Mouse (Mus musculus): ENCODE results near the gene Rere. TPM values are rescaled to one million over a fixed set of nuclear protein-coding genes. Genes with fewer than 3 reads are reported as not detected.

The Rere gene
- total RNA-seq, 1 experiment from 2014 or later: 45.1 TPM

DNA sequence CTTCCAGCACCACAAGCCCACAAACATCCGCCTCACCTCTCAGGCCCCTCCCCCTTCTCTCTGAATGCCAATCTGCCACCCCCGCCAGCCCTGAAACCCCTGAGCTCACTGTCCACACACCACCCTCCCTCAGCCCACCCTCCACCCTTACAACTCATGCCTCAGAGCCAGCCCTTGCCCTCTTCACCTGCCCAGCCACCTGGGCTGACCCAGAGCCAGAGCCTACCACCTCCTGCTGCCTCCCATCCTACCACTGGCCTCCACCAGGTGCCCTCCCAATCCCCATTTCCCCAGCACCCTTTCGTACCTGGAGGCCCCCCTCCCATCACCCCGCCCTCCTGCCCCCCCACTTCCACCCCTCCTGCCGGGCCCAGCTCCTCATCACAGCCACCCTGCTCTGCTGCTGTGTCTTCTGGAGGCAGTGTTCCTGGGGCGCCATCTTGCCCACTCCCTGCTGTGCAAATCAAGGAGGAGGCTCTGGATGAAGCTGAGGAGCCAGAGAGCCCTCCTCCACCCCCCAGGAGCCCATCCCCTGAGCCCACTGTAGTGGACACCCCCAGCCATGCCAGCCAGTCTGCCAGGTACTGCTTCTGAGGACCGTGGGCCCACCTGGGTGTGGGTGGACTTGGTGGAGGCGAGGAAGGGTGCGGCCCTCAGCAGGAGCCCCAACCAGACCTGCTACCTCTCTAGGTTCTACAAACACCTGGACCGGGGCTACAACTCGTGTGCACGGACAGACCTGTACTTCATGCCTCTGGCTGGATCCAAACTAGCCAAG is 334.0 kb downstream of the Rere start:
- ATAC-seq (replicated peaks; ENCODE audit: low read depth, poor library complexity, severe bottlenecking): no peak

- no peak for ATAC-seq (replicated peaks; ENCODE audit: low read depth, poor library complexity, severe bottlenecking)
Measured at GRCm38 (mm10) chr4:150616029-150616420, 334.6 kb downstream of the Rere start.

DNA sequence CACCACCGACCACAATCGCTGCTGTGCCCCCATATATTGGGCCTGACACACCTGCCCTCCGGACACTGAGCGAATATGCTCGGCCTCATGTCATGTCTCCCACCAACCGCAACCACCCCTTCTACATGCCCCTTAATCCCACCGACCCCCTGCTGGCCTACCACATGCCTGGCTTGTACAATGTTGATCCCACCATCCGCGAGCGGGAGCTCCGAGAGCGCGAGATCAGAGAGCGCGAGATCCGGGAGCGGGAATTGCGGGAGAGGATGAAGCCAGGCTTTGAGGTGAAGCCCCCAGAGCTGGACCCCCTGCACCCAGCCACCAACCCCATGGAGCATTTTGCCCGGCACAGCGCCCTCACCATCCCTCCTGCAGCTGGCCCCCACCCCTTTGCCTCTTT is 335.4 kb downstream of the Rere start:
- ATAC-seq (replicated peaks; ENCODE audit: low read depth, poor library complexity, severe bottlenecking): no peak

GRCm38 (mm10) chr4:150619011-150619410 is 337.6 kb downstream of the Rere start:
- ATAC-seq (replicated peaks; ENCODE audit: low read depth, poor library complexity, severe bottlenecking): no peak

GRCm38 (mm10) chr4:150622641-150623040 is 341.2 kb downstream of the Rere start:
- ATAC-seq (replicated peaks; ENCODE audit: low read depth, poor library complexity, severe bottlenecking): no peak

GRCm38 (mm10) chr4:150624214-150624823 is 342.9 kb downstream of the Rere start:
- ATAC-seq (replicated peaks; ENCODE audit: low read depth, poor library complexity, severe bottlenecking): no peak

DNA sequence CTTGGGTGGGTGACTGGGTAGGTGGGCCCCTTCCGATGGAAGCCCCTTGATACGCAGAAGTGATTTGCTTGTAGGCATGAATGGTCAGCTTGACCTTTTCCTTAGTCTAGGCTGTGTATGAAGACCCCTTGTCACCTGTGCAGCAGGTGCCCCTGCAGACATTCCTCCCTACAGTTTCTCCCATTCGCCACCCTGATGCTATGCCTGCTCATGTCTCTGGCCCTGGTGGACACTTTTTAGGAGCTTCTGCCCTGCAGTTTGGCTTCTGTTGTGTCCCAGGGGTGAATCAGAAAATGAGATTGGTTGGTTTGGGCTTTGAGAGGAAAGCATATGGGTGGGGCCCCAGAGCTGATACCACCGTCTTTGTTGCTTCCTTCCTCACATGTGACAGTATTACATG is 343.5 kb downstream of the Rere start:
- no peak for ATAC-seq (replicated peaks; ENCODE audit: low read depth, poor library complexity, severe bottlenecking)

- ATAC-seq (replicated peaks; ENCODE audit: low read depth, poor library complexity, severe bottlenecking): peak; percentile 68
Measured at GRCm38 (mm10) chr4:150625425-150625824, 344.0 kb downstream of the Rere start.

GRCm38 (mm10) chr4:150625951-150626732 is 344.7 kb downstream of the Rere start:
- ATAC-seq (replicated peaks; ENCODE audit: low read depth, poor library complexity, severe bottlenecking): peak; percentile 84

DNA sequence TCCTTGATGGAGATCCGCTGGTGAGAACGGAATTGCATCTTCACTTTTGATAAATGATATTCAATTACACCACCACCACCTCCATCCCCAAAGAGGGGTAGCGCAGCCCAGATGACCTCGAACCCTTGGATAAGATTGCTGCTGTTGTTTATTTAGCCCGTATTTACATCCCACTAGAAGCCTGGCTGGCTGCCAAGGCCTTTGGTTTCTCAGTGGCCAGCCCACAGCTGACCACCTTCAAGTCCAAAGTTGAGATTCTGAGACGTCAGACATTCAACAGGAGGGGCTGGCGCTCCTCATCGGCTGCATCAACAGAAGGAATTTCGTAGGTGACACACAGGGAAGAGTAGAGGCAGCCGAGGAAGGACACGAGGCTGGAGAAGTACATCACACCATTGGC is 347.8 kb downstream of the Rere start:
- ATAC-seq (replicated peaks; ENCODE audit: low read depth, poor library complexity, severe bottlenecking): no peak

DNA sequence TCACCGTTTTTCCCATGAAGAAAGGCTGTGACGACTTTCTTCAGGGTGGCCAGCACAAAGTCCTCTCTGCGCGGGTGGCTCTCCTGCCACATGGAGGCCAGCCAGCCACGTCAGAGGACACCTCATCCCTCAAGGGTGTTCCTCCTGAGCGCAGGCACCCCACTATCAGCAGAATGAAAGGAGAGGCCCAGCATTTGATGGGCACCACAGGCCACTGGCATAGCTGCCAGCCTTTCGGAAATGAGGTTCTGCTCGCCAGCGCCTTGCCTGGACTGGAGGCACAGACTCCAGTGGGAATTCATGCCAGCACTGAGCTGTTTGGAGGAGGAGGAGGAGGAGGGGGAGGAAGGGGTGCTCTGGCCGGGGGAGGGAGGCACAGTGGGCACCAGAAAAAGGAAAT is 354.1 kb downstream of the Rere start:
- ATAC-seq (replicated peaks; ENCODE audit: low read depth, poor library complexity, severe bottlenecking): no peak

GRCm38 (mm10) chr4:150636635-150637034 is 355.2 kb downstream of the Rere start:
- ATAC-seq (replicated peaks; ENCODE audit: low read depth, poor library complexity, severe bottlenecking): no peak

DNA sequence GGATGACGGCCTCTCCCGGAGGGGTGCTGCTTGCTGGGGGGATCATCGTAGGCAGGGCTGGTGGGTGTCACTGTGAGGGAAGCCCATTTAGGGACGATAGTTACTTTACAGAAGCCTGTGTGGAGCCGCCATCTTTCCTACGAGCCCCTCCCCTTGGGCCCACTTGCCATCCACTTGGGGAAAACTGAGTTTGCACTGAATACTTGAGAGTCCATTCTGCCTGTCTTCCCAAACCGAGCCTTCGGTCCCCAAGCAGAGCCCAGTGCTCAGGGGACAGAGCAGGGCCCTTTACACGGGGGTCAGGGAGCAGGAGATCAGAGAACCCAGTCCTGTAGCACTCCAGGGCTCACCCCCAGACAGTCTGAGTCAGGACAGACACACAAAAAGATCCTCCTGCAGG is 362.9 kb downstream of the Rere start:
- no peak for ATAC-seq (replicated peaks; ENCODE audit: low read depth, poor library complexity, severe bottlenecking)

GRCm38 (mm10) chr4:150649327-150649726 is 367.9 kb downstream of the Rere start:
- ATAC-seq (replicated peaks; ENCODE audit: low read depth, poor library complexity, severe bottlenecking): peak; percentile 71

GRCm38 (mm10) chr4:150651390-150652277 is 370.2 kb downstream of the Rere start, which contains the start of gene Slc45a1:
Gene Slc45a1, minus strand, starts transcription at chr4:150652174.
- no peak for ATAC-seq (replicated peaks; ENCODE audit: low read depth, poor library complexity, severe bottlenecking)

DNA sequence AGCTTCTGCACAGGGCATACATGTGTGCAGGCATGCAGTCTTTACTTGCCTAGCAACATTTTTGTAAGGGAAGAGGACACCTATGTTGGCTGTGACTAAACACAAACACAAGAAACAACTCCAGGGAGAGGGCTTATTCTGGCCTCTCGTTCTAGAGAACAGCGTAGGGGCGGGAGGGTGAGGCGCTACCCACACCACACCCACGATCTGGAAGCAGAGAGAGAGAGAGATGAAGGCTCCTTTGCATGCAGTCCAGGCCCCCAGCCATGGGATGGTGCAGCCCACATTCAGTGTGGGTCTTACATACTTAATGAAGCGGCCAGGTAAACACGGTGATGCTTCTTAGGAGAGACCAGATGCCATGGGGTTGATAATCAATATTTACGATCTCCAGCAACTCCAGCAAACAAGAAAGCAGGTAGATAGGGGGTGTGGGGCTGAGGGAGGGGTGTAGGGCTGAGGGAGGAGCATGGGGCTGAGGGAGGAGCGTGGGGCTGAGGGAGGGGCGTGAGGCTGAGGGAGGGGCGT is 371.7 kb downstream of the Rere start:
- ATAC-seq (replicated peaks; ENCODE audit: low read depth, poor library complexity, severe bottlenecking): no peak

- peak; percentile 84 for ATAC-seq (replicated peaks; ENCODE audit: low read depth, poor library complexity, severe bottlenecking)
Measured at GRCm38 (mm10) chr4:150655989-150656388, 374.5 kb downstream of the Rere start.

- ATAC-seq (replicated peaks; ENCODE audit: low read depth, poor library complexity, severe bottlenecking): no peak
Measured at GRCm38 (mm10) chr4:150656504-150656903, 375.1 kb downstream of the Rere start.

DNA sequence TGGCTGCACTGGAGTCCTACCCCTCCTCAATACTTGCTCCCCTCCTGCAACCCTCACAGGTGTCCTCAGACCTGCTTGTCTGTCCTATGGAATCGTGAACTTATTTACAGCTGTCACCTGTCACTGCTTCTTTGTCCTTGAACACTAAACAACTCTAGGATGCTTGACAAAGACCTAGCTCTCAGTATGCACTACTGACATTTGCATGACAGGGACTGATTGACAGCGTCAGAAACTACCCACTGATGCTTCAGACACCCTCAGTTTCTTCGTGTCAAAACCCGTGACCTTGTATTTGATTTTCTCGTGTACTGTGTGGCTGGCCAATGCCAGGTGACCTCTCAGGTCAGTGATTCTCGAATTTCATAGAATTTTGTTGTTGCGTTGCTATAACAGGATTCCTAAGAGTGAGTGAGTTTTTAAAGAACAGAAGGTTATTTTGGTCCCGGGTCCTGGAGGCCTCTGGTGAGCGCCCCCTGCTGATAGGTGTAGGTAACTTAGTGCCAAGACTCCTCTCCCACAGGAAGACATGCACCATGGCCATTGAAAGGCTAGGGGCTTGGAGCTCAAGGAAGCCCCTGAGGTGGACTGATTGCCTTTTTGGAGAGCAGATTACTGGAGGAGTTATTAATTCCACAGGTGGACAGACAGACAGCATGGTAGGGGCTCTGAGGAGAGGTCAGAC is 378.6 kb downstream of the Rere start:
- ATAC-seq (replicated peaks; ENCODE audit: low read depth, poor library complexity, severe bottlenecking): no peak

Data from common myeloid progenitor, adult 5-6 weeks (primary cell).